ENCODE assay signal across 10 mouse cellular contexts in genomic region chr14:55510125-55510731, GRCm38 (mm10). TPM values are rescaled to one million over a fixed set of nuclear protein-coding genes. Genes with fewer than 3 reads are reported as not detected.
A peak's percentile ranks its signal among the peaks of the same experiment; 100 is the strongest.
DNase-seq lines count a peak whose midpoint lies in the region; ATAC-seq lines count a peak whose summit lies in the region.
"Had no signal": no experiment of that assay in that cellular context is flagged by ENCODE, and none has a peak within 500 bp of the region (broad histone marks: within the 10 kb centered on the region; RNA-seq: fewer than 3 reads in every experiment).

Cpne6 (plus strand) TSS chr14:55510445.

- H3K27me3 ChIP-seq in kidney, embryonic 15.5 days = peaks cover 14% of the 10 kb centered on the region; the same call in 1 of the 2 replicates

- H3K36me3 ChIP-seq in kidney, embryonic 15.5 days = no peaks in the 10 kb centered on the region
- H3K36me3 ChIP-seq: G1E; liver, embryonic 13.5 days had no signal

- DNase-seq in kidney, postnatal 10 days = no peak
- peak in 1 of 2 experiments; percentile 67 for DNase-seq in frontal cortex, adult 2 months (ENCODE audit: extremely low spot score in 1 of 2, low spot score in 1 of 2)
- peak in 1 of 2 experiments; percentile 46 for DNase-seq in layer of hippocampus, postnatal 25 days (ENCODE audit: extremely low spot score in 1 of 2, low spot score in 1 of 2)
- peak; percentile 72 for DNase-seq in right cerebral cortex, adult 18-20 months
- DNase-seq in urinary bladder, postnatal 14 days (ENCODE audit: low spot score) = no peak
- DNase-seq in cerebellum, postnatal 36 days = no peak
- DNase-seq: heart, adult 2 months; liver, embryonic 13.5 days had no signal

- H3K4me3 ChIP-seq in kidney, embryonic 15.5 days (replicated peaks) = no peak within 1 kb of the TSS
- H3K4me3 ChIP-seq: heart, adult 2 months; liver, embryonic 13.5 days had no signal

- no peak within 1 kb of the TSS for H3K4me2 ChIP-seq in kidney, embryonic 15.5 days
- H3K4me2 ChIP-seq: liver, embryonic 13.5 days had no signal

- 0 out of 2 replicates have a peak, but pooled peaks have one; percentile 4 for ATAC-seq in kidney, embryonic 15.5 days (replicated peaks; ENCODE audit: low FRiP score)

- H3K27ac ChIP-seq in kidney, embryonic 15.5 days = no peak within 1 kb of the TSS
- H3K27ac ChIP-seq: heart, adult 2 months; liver, embryonic 13.5 days had no signal

- no peak within 1 kb of the TSS for H3K9ac ChIP-seq in kidney, embryonic 15.5 days
- H3K9ac ChIP-seq: liver, embryonic 13.5 days had no signal

- WGBS in kidney, embryonic 15.5 days = 64% methylated on average over 22 of the region's 22 CpGs

- H3K4me1 ChIP-seq in kidney, embryonic 15.5 days = peaks cover 10% of the 10 kb centered on the region; the same call in 1 of the 2 replicates

- no peaks in the 10 kb centered on the region for H3K9me3 ChIP-seq in kidney, embryonic 15.5 days (replicated peaks)
- H3K9me3 ChIP-seq: G1E; liver, embryonic 13.5 days had no signal

RNA-seq across cellular contexts. Expression of gene Cpne6, which starts in this region (rescaled TPM):
- polyA plus RNA-seq in kidney, embryonic 15.5 days (2015; fragmentation: Nextera tagmentation; extraction: Ambion mirVana) = 0.24 and 0.26 TPM in 2 replicates
- polyA plus RNA-seq in frontal cortex, adult 2 months (2012; rRNA removed) = 512 and 532 TPM in 2 replicates
- 100 to 1,000 TPM; 664 to 669 TPM for total RNA-seq in layer of hippocampus, postnatal 25 days (2021)
- total RNA-seq: heart, adult 2 months had no signal

Comparison
In these comparisons a context has a peak if more than half of its experiments do, and no peak if none do; other contexts are left out.
1. RNA of gene Cpne6 (polyA plus RNA-seq): 512 to 532 TPM in frontal cortex, adult 2 months; 0.24 to 0.26 TPM in kidney, embryonic 15.5 days; every median in the first group is over 100 times any median in the second.
2. Peak in ATAC-seq in kidney, embryonic 15.5 days; RNA of the gene not detected or under 1 TPM.